Mouse (Mus musculus): ENCODE measurements at regions not wholly inside any gene's neighbourhood (a gene's known extent, or its start where the extent isn't known, plus 50 kb on each side); places are given as distances from the start of the nearest gene placed in this dataset.

DNA sequence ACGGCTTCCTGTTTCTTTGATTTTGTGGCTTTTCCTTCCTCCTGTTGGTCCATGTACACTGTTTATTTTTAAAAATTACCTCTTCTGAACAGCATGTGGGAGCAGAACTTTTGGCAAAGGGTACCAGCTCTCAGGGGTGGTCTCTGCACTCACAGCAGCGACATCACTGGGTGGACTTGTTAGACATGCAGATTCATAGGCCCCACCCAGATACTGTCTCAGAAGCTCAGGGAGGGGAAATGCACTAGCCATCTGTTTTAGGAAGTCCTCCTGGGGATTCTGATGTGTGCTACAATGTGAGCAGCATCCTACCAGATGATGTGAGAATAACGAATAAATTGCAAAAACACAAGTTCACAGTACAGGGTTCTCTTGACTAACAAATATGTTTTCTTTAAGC lies 243.5 kb upstream of the Arx start:
- TF ChIP-seq POLR2A (IDR thresholded peaks at IDR 0.05; ENCODE audit: control insufficient read depth in 1 of 2, insufficient read depth in 1 of 2, low read depth in 1 of 2, low read length in 2 of 2, poor library complexity in 1 of 2) (no peak), CTCF (IDR thresholded peaks at IDR 0.05 in 2 of 3, conservative IDR thresholded peaks at IDR 0.05 in 1 of 3; ENCODE audit: control insufficient read depth in 1 of 3, insufficient read depth in 1 of 3, low read depth in 2 of 3, low read length in 3 of 3, poor library complexity in 1 of 3, severe bottlenecking in 1 of 3) (no peak), BHLHE40 (IDR thresholded peaks at IDR 0.05; ENCODE audit: borderline replicate concordance, low read depth, low read length) (no peak), MAFK (IDR thresholded peaks at IDR 0.05; ENCODE audit: borderline replicate concordance, low read depth, low read length) (no peak), USF1 (IDR thresholded peaks at IDR 0.05; ENCODE audit: low read depth, low read length) (no peak), EP300 (IDR thresholded peaks at IDR 0.05; ENCODE audit: low read depth in 1 of 2, low read length in 2 of 2) (no peak), GATA1 (IDR thresholded peaks at IDR 0.05; ENCODE audit: low read depth, low read length) (no peak), TCF12 (IDR thresholded peaks at IDR 0.05; ENCODE audit: low read depth, low read length) (no peak), POLR2AphosphoS2 (IDR thresholded peaks at IDR 0.05; ENCODE audit: low read length) (no peak)

All from MEL (cell line).